Mouse (Mus musculus): ENCODE measurements around the gene Zfp266.
A peak's percentile ranks its signal among the peaks of the same experiment; 100 is the strongest.

DNA sequence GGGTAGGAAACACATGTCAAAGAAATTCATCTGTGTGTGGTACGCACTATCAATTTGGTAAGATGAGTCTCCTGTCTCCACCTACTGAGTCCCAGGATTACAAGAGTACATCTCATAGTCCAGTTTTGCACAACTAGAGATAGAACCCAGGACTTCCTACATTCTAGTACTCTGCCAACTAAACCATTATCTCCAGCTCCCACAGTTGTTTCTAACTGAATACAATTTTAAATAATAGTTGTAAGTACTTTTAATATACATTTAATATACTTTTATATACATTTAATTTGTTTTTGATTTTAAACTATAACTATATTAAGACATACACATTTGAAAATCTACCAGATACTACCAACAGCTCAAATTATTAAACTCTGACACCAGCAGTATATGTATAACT, 3.5 kb downstream of the Zfp266 start:
- TF ChIP-seq POLR2A (IDR thresholded peaks at IDR 0.05; ENCODE audit: control insufficient read depth in 1 of 2, insufficient read depth in 1 of 2, low read depth in 1 of 2, low read length in 2 of 2, poor library complexity in 1 of 2) (no peak), MYC (IDR thresholded peaks at IDR 0.05; ENCODE audit: low read depth, low read length) (0 out of 2 replicates have a peak, but pooled peaks have one; percentile 20), MAX (IDR thresholded peaks at IDR 0.05; ENCODE audit: low read length) (no peak), SIN3A (IDR thresholded peaks at IDR 0.05; ENCODE audit: low read length) (no peak), CTCF (IDR thresholded peaks at IDR 0.05 in 2 of 3, conservative IDR thresholded peaks at IDR 0.05 in 1 of 3; ENCODE audit: control insufficient read depth in 1 of 3, insufficient read depth in 1 of 3, low read depth in 2 of 3, low read length in 3 of 3, poor library complexity in 1 of 3, severe bottlenecking in 1 of 3) (no peak)
